Mouse (Mus musculus) small intestine, adult 2 months (tissue): ENCODE measurements around the gene Fntb.

Experiments
- CTCF ChIP-seq: fragments of 200-500 bp; IDR thresholded peaks from 2 replicates; pipeline ENCODE4 v1.5.1; 2012; ENCODE audit warnings: low read depth, mild to moderate bottlenecking, control low read depth, inconsistent platforms, low read length, moderate library complexity, mixed read lengths; ENCODE audit not compliant: insufficient replicate concordance, insufficient read length; ENCODE audit errors: extremely low read depth
- POLR2A ChIP-seq: fragments of 200-500 bp; IDR thresholded peaks from 2 replicates; pipeline ENCODE4 v1.6.1; 2012; ENCODE audit warnings: low read depth, mild to moderate bottlenecking, control low read depth, inconsistent platforms, low read length, moderate library complexity

DNA sequence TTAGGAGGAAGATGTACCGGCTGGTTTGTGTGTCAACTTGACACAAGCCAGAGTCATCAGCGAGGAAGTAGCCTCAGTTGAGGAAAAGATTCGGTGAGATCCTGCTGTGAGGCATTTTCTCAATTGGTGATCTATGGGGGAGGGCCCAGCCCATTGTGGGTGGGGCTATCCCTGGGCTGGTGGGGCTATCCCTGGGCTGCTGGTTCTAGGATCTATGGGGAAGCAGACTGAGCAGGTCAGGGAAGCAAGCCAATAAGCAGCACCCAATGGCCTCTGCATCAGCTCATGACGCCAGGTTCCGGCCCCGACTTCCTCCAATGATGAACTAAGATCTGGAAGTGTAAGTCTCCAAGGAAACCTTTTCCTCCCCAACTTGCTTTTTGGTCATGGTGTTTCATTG lies 74.7 kb downstream of the Fntb start:
- no peak for TF ChIP-seq POLR2A
- no peak for TF ChIP-seq CTCF
